Mouse (Mus musculus) kidney, embryonic 16.5 days (tissue): ENCODE measurements around the gene Foxn1. TPM values are rescaled to one million over a fixed set of nuclear protein-coding genes. Genes with fewer than 3 reads are reported as not detected.

Experiments used
- ATAC-seq: fragments of 200-750 bp; cut with Nextera tagmentation; 2 replicates; pipeline ENCODE4 v1.8.0; 2017; ENCODE audit warnings: moderate TSS enrichment; ENCODE audit not compliant: low FRiP score, low TSS enrichment
- H3K27ac ChIP-seq: fragments of 300-500 bp; sonication (generic); 2 replicates; pipeline ENCODE4 v1.5.1; 2014; ENCODE audit warnings: low read length
- H3K27me3 ChIP-seq: fragments of 300-500 bp; sonication (generic); 2 replicates; pipeline ENCODE4 v1.6.1; 2014; ENCODE audit warnings: low read length, control low read depth, mixed read lengths; ENCODE audit not compliant: insufficient read depth
- H3K36me3 ChIP-seq: fragments of 300-500 bp; sonication (generic); 2 replicates; pipeline ENCODE4 v1.6.1; 2014; ENCODE audit warnings: low read length, control low read depth, mixed read lengths; ENCODE audit not compliant: insufficient read depth
- H3K4me1 ChIP-seq: fragments of 300-500 bp; sonication (generic); 2 replicates; pipeline ENCODE4 v1.6.1; 2014; ENCODE audit warnings: low read length, control low read depth, mixed read lengths; ENCODE audit not compliant: insufficient read depth
- H3K4me2 ChIP-seq: fragments of 300-500 bp; sonication (generic); replicated peaks from 2 replicates; pipeline ENCODE4 v1.6.1; 2014; ENCODE audit warnings: low read depth, low read length
- H3K4me3 ChIP-seq: fragments of 300-500 bp; sonication (generic); 2 replicates; pipeline ENCODE4 v1.5.1; 2014; ENCODE audit warnings: mild to moderate bottlenecking, low read length
- H3K9ac ChIP-seq: fragments of 300-500 bp; sonication (generic); replicated peaks from 2 replicates; pipeline ENCODE4 v1.6.1; 2014; ENCODE audit warnings: low read length
- H3K9me3 ChIP-seq: fragments of 300-500 bp; sonication (generic); 2 replicates; pipeline ENCODE4 v1.6.1; 2016; ENCODE audit warnings: low read length, control low read depth
- WGBS: fragments of 180-500 bp; shearing (Covaris S2); extraction: QIAGEN DNeasy Blood & Tissue Kit; methylation state at CpG from one replicate; pipeline ENCODE4 v1.1.7; 2014; 5-methylcytosine and 5-hydroxymethylcytosine counted together
- polyA plus RNA-seq: library from polyadenylated mRNA; unstranded; fragments of >200 nt; fragmentation: Nextera tagmentation; extraction: Ambion mirVana; gene quantifications from 2 replicates; pipeline ENCODE4 v1.2.1, GENCODE M21; 2015

Foxn1 gene
- polyA plus RNA-seq, 1 experiment from 2014 or later: not detected

- Histone ChIP-seq H3K9ac (no peak overlapping the region; the same call in 1 of the 2 replicates), H3K36me3 (peaks cover 7% of the 10 kb centered on the region; the same call in 1 of the 2 replicates), H3K4me1 (peaks cover 25% of the 10 kb centered on the region), H3K27me3 (no peaks in the 10 kb centered on the region), H3K4me2 (no peak overlapping the region), H3K9me3 (no peaks in the 10 kb centered on the region), H3K4me3 (no peak overlapping the region), H3K27ac (no peak overlapping the region; the same call in 1 of the 2 replicates)
- no peak for ATAC-seq
- WGBS: 67% methylated on average over 4 of the region's 4 CpGs
Observed at GRCm38 (mm10) chr11:78349441-78350358, 36.7 kb downstream of the Foxn1 start.

- no peak overlapping the region for H3K4me2 ChIP-seq
- H3K36me3 ChIP-seq: peaks cover 7% of the 10 kb centered on the region; the same call in 1 of the 2 replicates
- no peak overlapping the region for H3K27ac ChIP-seq
- no peak for ATAC-seq
- peaks cover 33% of the 10 kb centered on the region for H3K4me1 ChIP-seq
- H3K9me3 ChIP-seq: no peaks in the 10 kb centered on the region
- WGBS: 49% methylated on average over 7 of the region's 7 CpGs
- no peaks in the 10 kb centered on the region for H3K27me3 ChIP-seq
- no peak overlapping the region for H3K9ac ChIP-seq
- no peak overlapping the region for H3K4me3 ChIP-seq
Observed at GRCm38 (mm10) chr11:78348474-78348873, 37.9 kb downstream of the Foxn1 start.

DNA sequence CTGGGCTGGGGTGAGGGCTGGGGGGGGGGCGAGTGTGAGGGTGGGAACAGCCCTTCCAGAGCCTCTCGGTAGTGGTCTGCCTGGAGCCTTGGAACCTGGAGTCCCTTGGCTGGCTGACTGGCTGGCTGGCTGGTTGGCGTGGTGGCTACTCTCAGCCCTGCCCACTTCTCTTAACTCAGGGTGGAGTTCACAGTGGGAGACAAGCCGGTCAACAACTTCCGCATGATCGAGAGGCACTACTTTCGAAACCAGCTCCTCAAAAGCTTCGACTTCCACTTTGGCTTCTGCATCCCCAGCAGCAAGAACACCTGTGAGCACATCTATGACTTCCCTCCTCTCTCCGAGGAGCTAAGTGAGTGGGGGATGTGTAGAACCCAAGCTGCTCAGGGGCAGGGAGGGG is 38.5 kb downstream of the Foxn1 start:
- WGBS: 74% methylated on average over 9 of the region's 9 CpGs
- Histone ChIP-seq H3K4me1 (peaks cover 36% of the 10 kb centered on the region), H3K4me3 (no peak overlapping the region), H3K36me3 (peaks cover 7% of the 10 kb centered on the region; the same call in 1 of the 2 replicates), H3K9me3 (no peaks in the 10 kb centered on the region), H3K4me2 (no peak overlapping the region), H3K9ac (no peak overlapping the region), H3K27ac (no peak overlapping the region), H3K27me3 (no peaks in the 10 kb centered on the region)
- no peak for ATAC-seq

GRCm38 (mm10) chr11:78347070-78347754 is 39.1 kb downstream of the Foxn1 start:
- Histone ChIP-seq H3K4me1 (peaks cover 37% of the 10 kb centered on the region), H3K27ac (no peak overlapping the region), H3K36me3 (peaks cover 7% of the 10 kb centered on the region; the same call in 1 of the 2 replicates), H3K9me3 (no peaks in the 10 kb centered on the region), H3K4me3 (no peak overlapping the region), H3K27me3 (no peaks in the 10 kb centered on the region), H3K9ac (no peak overlapping the region), H3K4me2 (no peak overlapping the region)
- no peak for ATAC-seq
- 84% methylated on average over 10 of the region's 10 CpGs for whole genome bisulfite sequencing

DNA sequence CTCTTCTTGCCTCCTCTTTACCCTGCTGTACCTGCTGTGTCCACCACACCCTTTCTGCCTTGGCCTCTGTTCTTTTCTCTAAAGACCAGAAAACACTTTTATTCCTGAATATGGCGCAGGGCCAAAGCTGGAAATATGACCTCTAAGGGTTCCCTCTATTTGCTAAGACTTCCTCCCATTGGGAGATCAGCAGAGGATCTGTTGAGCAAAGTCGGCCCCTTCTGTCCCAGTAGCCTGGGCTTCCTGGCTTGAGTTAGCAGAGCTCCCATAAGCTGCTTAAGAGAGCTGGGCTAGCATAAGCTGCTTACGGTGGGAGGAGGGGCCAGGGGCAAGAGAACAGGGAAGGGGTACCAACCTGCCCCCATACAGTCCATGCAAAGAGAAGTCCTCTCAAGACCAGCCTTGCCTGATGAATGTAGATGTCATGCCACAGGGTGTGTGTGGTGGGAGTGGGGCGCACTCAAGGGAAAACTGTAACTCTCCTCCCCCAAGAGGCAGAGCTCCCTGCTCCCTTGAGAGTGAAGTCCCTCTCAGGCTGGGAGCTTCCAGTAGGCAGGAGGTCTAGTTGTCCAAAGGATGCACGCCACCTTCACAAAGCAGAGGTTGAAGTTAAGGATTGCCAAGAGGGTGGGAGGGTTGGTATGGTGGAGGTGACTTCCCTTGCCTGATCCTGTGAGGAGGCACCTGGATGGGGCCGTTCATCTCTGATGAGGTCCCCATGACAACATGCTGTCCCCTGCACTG is 39.9 kb downstream of the Foxn1 start:
- H3K36me3 ChIP-seq: peaks cover 7% of the 10 kb centered on the region; the same call in 1 of the 2 replicates
- H3K4me3 ChIP-seq: no peak overlapping the region
- no peaks in the 10 kb centered on the region for H3K27me3 ChIP-seq
- H3K4me2 ChIP-seq: no peak overlapping the region
- H3K27ac ChIP-seq: no peak overlapping the region
- no peaks in the 10 kb centered on the region for H3K9me3 ChIP-seq
- H3K9ac ChIP-seq: peak overlapping the region; percentile 23
- 84% methylated on average over 6 of the region's 6 CpGs for WGBS
- H3K4me1 ChIP-seq: peaks cover 37% of the 10 kb centered on the region
- no peak for ATAC-seq

DNA sequence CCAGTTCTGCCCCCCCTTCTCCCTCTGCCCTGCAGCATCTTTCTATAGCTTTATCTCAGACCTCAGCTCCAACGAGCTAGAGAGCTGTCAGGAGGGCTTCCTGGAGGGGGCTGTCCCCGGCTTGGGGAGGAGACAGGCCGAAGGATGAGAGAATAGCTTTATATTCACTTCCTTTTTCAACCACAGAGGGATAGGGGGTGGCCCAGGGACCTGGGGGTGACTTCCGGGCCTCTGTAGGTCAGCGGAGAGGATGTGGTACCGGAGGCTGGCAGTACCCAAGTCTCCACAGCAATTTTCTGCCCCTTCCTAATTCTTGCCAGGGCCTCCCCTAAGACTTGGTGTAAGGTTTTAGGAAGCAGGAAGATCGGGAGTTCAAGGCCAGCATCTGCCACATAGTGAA is 40.6 kb downstream of the Foxn1 start:
- H3K27me3 ChIP-seq: no peaks in the 10 kb centered on the region
- no peak overlapping the region for H3K4me3 ChIP-seq
- no peak for ATAC-seq
- H3K4me1 ChIP-seq: peaks cover 37% of the 10 kb centered on the region
- 75% methylated on average over 7 of the region's 7 CpGs for WGBS
- no peaks in the 10 kb centered on the region for H3K9me3 ChIP-seq
- H3K36me3 ChIP-seq: peaks cover 7% of the 10 kb centered on the region; the same call in 1 of the 2 replicates
- no peak overlapping the region for H3K9ac ChIP-seq
- no peak overlapping the region for H3K27ac ChIP-seq
- no peak overlapping the region for H3K4me2 ChIP-seq

- Histone ChIP-seq H3K27ac (no peak overlapping the region), H3K9me3 (no peaks in the 10 kb centered on the region), H3K36me3 (peaks cover 9% of the 10 kb centered on the region; the same call in 1 of the 2 replicates), H3K4me2 (peak overlapping the region; percentile 80; the same call in 1 of the 2 replicates), H3K9ac (peak overlapping the region; percentile 3; the same call in 1 of the 2 replicates), H3K27me3 (no peaks in the 10 kb centered on the region), H3K4me3 (peak overlapping the region; percentile 75; the same call in 1 of the 2 replicates), H3K4me1 (peaks cover 37% of the 10 kb centered on the region)
- 45% methylated on average over 8 of the region's 8 CpGs for WGBS
- ATAC-seq: peak; percentile 22; the same call in 1 of the 2 replicates
Observed at GRCm38 (mm10) chr11:78344890-78345715, 41.3 kb downstream of the Foxn1 start.

GRCm38 (mm10) chr11:78344328-78344889 is 41.9 kb downstream of the Foxn1 start:
- Histone ChIP-seq H3K4me1 (peaks cover 31% of the 10 kb centered on the region), H3K36me3 (peaks cover 10% of the 10 kb centered on the region; the same call in 1 of the 2 replicates), H3K9ac (peak overlapping the region; percentile 77), H3K4me3 (peak overlapping the region; percentile 75), H3K27ac (no peak overlapping the region; the same call in 1 of the 2 replicates), H3K4me2 (peak overlapping the region; percentile 80), H3K9me3 (no peaks in the 10 kb centered on the region), H3K27me3 (no peaks in the 10 kb centered on the region)
- WGBS: 76% methylated on average over 6 of the region's 6 CpGs
- ATAC-seq: no peak
